Mouse (Mus musculus): ENCODE data around the gene Tcl1.
A peak's percentile ranks its signal among the peaks of the same experiment; 100 is the strongest.
"Not testable (repeated sequence)": the region's sequence is repeated elsewhere in the genome, so short reads cannot be mapped to it uniquely, and the experiment has no call there.

Gene Tcl1

GRCm38 (mm10) chr12:105222601-105223319 is at the start of gene Tcl1:
Tcl1 (minus strand) TSS chr12:105222793.
- no peak for DNase-seq

GRCm38 (mm10) chr12:105271016-105271965 is 48.7 kb upstream of the Tcl1 start:
- DNase-seq, result no peak

GRCm38 (mm10) chr12:105267076-105267475 is 44.5 kb upstream of the Tcl1 start:
- no peak for DNase-seq

GRCm38 (mm10) chr12:105266096-105266495 is 43.5 kb upstream of the Tcl1 start:
- DNase-seq, result no peak

- DNase-seq, result no peak
Measured at GRCm38 (mm10) chr12:105259221-105259620, 36.6 kb upstream of the Tcl1 start.

GRCm38 (mm10) chr12:105258787-105259186 is 36.2 kb upstream of the Tcl1 start:
- no peak for DNase-seq

GRCm38 (mm10) chr12:105253796-105254195 is 31.2 kb upstream of the Tcl1 start:
- no peak for DNase-seq

- peak; percentile 36 to 54 for DNase-seq
Measured at GRCm38 (mm10) chr12:105248763-105249233, 26.2 kb upstream of the Tcl1 start.

GRCm38 (mm10) chr12:105239060-105239459 is 16.5 kb upstream of the Tcl1 start:
- DNase-seq, result no peak

- no peak for DNase-seq
Measured at GRCm38 (mm10) chr12:105235091-105235490, 12.5 kb upstream of the Tcl1 start.

- no peak for DNase-seq
Measured at GRCm38 (mm10) chr12:105234362-105234761, 11.8 kb upstream of the Tcl1 start.

- DNase-seq, result no peak
Measured at GRCm38 (mm10) chr12:105224621-105225320, 2.2 kb upstream of the Tcl1 start.

- no peak for DNase-seq
Measured at GRCm38 (mm10) chr12:105217101-105217760, 5.4 kb downstream of the Tcl1 start.

GRCm38 (mm10) chr12:105209231-105209630 is 13.4 kb downstream of the Tcl1 start:
- DNase-seq, result no peak

GRCm38 (mm10) chr12:105208441-105208840 is 14.2 kb downstream of the Tcl1 start:
- no peak for DNase-seq

- no peak for DNase-seq
Measured at GRCm38 (mm10) chr12:105207071-105207470, 15.5 kb downstream of the Tcl1 start.

- not testable (repeated sequence) for DNase-seq
Measured at GRCm38 (mm10) chr12:105201657-105202056, 20.9 kb downstream of the Tcl1 start, which contains the start of gene Tcl1b4. Tcl1b4 (plus strand) TSS chr12:105201957.

- DNase-seq, result not testable (repeated sequence)
Measured at GRCm38 (mm10) chr12:105199684-105200497, 22.7 kb downstream of the Tcl1 start.

GRCm38 (mm10) chr12:105190743-105191142 is 31.9 kb downstream of the Tcl1 start, which contains the start of gene Tcl1b3:
Tcl1b3 (plus strand) TSS chr12:105191043.
- DNase-seq, result not testable (repeated sequence)

GRCm38 (mm10) chr12:105188980-105189379 is 33.6 kb downstream of the Tcl1 start:
- DNase-seq, result not testable (repeated sequence)

- DNase-seq, result not testable (repeated sequence)
Measured at GRCm38 (mm10) chr12:105181040-105181644, 41.5 kb downstream of the Tcl1 start.
